Mouse (Mus musculus) hindbrain, postnatal 0 days (tissue): ENCODE measurements around the gene Fam241b. TPM values are rescaled to one million over a fixed set of nuclear protein-coding genes. Genes with fewer than 3 reads are reported as not detected.

Source experiments
- ATAC-seq: fragments of 200-750 bp; cut with Nextera tagmentation; 2 replicates; pipeline ENCODE4 v1.8.0; 2017; ENCODE audit warnings: mild to moderate bottlenecking, moderate TSS enrichment, moderate library complexity
- DNase-seq: peaks from one replicate; pipeline ENCODE4 v3.0.0-alpha.2; 2015; ENCODE audit warnings: low spot score
- H3K27ac ChIP-seq: fragments of 300-500 bp; sonication (generic); 2 replicates; pipeline ENCODE4 v1.5.1; 2014; ENCODE audit warnings: mild to moderate bottlenecking
- H3K27me3 ChIP-seq: fragments of 300-500 bp; sonication (generic); 2 replicates; pipeline ENCODE4 v1.6.1; 2014; ENCODE audit warnings: low read length, mixed read lengths; ENCODE audit not compliant: insufficient read depth
- H3K36me3 ChIP-seq: fragments of 300-500 bp; sonication (generic); 2 replicates; pipeline ENCODE4 v1.6.1; 2014; ENCODE audit warnings: low read length, mixed read lengths; ENCODE audit not compliant: insufficient read depth
- H3K4me1 ChIP-seq: fragments of 300-500 bp; sonication (generic); 2 replicates; pipeline ENCODE4 v1.6.1; 2014; ENCODE audit warnings: antibody characterized with exemption, low read length, mixed read lengths; ENCODE audit not compliant: insufficient read depth
- H3K4me2 ChIP-seq: fragments of 300-500 bp; sonication (generic); 2 replicates; pipeline ENCODE4 v1.6.1; 2014; ENCODE audit warnings: low read depth, mild to moderate bottlenecking, low read length, moderate library complexity, mixed read lengths
- H3K4me3 ChIP-seq: fragments of 300-500 bp; sonication (generic); 2 replicates; pipeline ENCODE4 v1.5.1; 2014; ENCODE audit warnings: low read length
- H3K9ac ChIP-seq: fragments of 300-500 bp; sonication (generic); replicated peaks from 2 replicates; pipeline ENCODE4 v1.6.1; 2014; ENCODE audit warnings: mild to moderate bottlenecking, low read length, moderate library complexity, mixed read lengths
- H3K9me3 ChIP-seq: fragments of 300-500 bp; sonication (generic); 2 replicates; pipeline ENCODE4 v1.6.1; 2016; ENCODE audit warnings: low read length, mixed read lengths
- CTCF ChIP-seq: IDR thresholded peaks from 2 replicates; pipeline ENCODE4 v1.5.1; 2016; ENCODE audit warnings: antibody characterized with exemption, control low read depth, low read depth
- WGBS: fragments of 180-500 bp; shearing (Covaris S2); extraction: QIAGEN DNeasy Blood & Tissue Kit; methylation state at CpG from one replicate; pipeline ENCODE4 v1.1.7; 2014; 5-methylcytosine and 5-hydroxymethylcytosine counted together
- polyA plus RNA-seq: library from polyadenylated mRNA; unstranded; fragments of >200 nt; fragmentation: Nextera tagmentation; extraction: Ambion mirVana; gene quantifications from 2 replicates; pipeline ENCODE4 v1.2.1, GENCODE M21; 2015
- total RNA-seq: library from RNA; depleted of rRNA; stranded (reverse); fragments of >200 nt; gene quantifications from 2 replicates; pipeline ENCODE4 v1.2.3, GENCODE M21; 2014

Fam241b gene
- total and polyA plus RNA-seq, 2 experiments from 2014 or later: 92.9 to 152 TPM

DNA sequence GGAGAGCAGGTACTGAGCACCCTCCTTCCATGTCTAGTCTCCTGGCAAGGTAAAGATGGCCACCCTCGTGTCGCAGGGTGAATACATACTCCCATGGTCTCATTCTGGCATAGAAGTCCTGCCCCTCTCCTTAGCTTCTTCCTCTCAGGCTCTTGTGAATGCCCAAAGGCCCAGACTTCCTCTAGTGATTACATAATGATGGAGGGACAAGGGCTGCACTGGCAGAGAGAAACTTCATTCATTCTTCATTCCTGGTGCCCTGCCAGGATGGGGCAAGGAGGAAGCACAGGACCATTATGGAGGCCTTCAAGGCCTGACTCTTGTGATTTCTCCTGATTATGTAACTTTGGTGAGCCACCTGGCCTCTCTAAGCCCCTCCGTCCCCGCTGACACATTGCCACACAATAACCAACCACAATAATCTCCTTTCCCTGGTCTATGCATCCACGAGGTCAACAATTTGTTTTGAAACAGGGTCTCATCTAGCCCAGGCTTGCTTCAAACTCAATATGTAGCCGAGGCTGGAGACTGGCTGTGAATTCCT is 38.8 kb upstream of the Fam241b start:
- Histone ChIP-seq H3K9me3 (no peaks in the 10 kb centered on the region), H3K27ac (no peak overlapping the region), H3K27me3 (no peaks in the 10 kb centered on the region), H3K36me3 (no peaks in the 10 kb centered on the region), H3K4me1 (no peaks in the 10 kb centered on the region), H3K9ac (no peak overlapping the region), H3K4me3 (no peak overlapping the region), H3K4me2 (no peak overlapping the region)
- no peak for ATAC-seq
- 61% methylated on average over 6 of the region's 6 CpGs for WGBS
- no peak for TF ChIP-seq CTCF
- no peak for DNase-seq

DNA sequence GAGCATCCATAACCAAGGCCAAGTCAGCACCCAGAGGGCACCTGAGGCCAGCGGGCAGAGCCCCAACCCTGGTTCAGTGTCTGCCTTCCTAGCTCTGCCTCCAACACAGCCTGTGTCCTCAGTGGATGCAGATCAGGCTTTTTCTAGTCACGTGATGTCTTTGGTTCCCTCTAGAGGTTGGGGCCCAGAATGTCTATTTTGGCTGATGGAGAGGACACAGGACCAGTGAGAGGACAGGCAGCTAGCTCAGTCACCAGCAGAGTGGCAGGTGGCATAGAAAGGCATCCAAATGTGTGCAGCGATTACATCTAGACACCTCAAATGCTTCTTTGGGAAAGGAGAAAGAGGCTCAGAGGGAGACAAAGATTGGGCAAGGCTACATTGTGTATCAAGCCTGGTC is 38.0 kb upstream of the Fam241b start:
- H3K36me3 ChIP-seq: no peaks in the 10 kb centered on the region
- no peaks in the 10 kb centered on the region for H3K4me1 ChIP-seq
- no peak overlapping the region for H3K4me2 ChIP-seq
- DNase-seq: peak; percentile 11
- 44% methylated on average over 3 of the region's 3 CpGs for WGBS
- no peaks in the 10 kb centered on the region for H3K27me3 ChIP-seq
- H3K9ac ChIP-seq: no peak overlapping the region
- H3K4me3 ChIP-seq: no peak overlapping the region
- ATAC-seq: 0 out of 2 replicates have a peak, but pooled peaks have one; percentile 27
- H3K27ac ChIP-seq: no peak overlapping the region
- TF ChIP-seq CTCF: no peak; the same call in 1 of the 2 replicates
- no peaks in the 10 kb centered on the region for H3K9me3 ChIP-seq

DNA sequence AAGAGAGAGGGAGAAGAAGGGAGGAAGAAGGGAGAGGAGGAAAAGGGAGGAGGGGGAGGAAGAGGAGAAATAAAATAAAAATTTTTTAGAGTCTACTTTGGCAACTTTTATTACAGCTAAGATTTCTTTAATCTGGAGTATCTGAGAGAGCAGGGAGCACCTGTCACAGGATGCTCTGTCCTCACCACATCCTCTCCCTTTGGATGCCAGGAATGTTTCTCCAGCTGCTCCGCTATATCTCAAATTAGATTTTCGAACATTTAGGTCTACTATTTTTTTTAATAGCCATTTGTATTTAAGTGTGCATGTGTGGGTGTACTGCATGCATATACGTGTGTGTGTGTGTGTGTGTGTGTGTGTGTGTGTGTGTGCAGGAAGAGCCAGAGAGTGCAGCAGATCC is 36.2 kb upstream of the Fam241b start:
- Histone ChIP-seq H3K9me3 (no peaks in the 10 kb centered on the region), H3K36me3 (no peaks in the 10 kb centered on the region), H3K4me2 (no peak overlapping the region), H3K4me3 (no peak overlapping the region), H3K4me1 (no peaks in the 10 kb centered on the region), H3K9ac (no peak overlapping the region), H3K27ac (no peak overlapping the region), H3K27me3 (no peaks in the 10 kb centered on the region)
- 93% methylated on average over 3 of the region's 3 CpGs for WGBS
- no peak for DNase-seq
- ATAC-seq: no peak
- no peak for TF ChIP-seq CTCF

DNA sequence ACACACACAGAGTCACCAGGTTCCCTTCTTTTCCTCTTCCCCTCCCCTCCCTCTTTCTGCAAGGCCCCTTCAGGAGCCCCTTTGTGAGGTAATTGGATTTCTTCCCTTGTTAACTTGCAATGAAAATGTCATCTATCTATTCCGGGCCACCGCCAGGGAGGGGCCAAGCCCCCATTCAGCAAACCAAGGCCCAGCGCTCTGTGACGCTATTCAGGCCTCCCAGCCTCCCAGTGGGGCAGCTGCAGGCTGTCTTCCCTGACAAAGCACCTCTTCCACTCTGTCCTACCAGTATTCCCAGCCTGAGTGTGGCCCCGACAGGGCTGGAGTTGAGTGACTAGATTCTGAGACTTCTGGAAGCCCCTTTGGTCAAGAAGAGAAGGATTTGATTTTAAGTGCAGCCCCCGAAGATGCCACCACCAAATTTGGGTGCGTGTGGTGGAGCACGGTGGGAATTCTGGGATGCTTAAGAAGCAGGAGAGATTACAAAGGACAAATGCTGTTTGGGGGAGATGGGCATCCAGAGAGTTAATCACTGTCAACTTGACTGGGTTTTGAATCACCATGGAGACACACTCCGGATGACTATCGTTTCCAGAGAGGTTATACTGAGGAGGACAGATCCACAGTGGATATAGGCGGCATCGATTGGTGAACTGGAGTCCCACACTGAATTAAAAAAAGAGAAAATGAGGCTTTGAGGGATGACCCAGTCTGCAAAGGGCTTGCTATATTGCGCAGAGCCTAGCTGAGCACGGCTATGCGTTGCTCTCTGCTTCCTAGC is 31.0 kb upstream of the Fam241b start:
- H3K4me3 ChIP-seq: no peak overlapping the region
- no peak overlapping the region for H3K27ac ChIP-seq
- no peaks in the 10 kb centered on the region for H3K36me3 ChIP-seq
- WGBS: 23% methylated on average over 15 of the region's 15 CpGs
- H3K27me3 ChIP-seq: no peaks in the 10 kb centered on the region
- no peak for TF ChIP-seq CTCF
- peak; percentile 13 for DNase-seq
- peak; percentile 58; the same call in 1 of the 2 replicates for ATAC-seq
- no peak overlapping the region for H3K4me2 ChIP-seq
- no peaks in the 10 kb centered on the region; the same call in 1 of the 2 replicates for H3K4me1 ChIP-seq
- H3K9ac ChIP-seq: no peak overlapping the region
- H3K9me3 ChIP-seq: no peaks in the 10 kb centered on the region

DNA sequence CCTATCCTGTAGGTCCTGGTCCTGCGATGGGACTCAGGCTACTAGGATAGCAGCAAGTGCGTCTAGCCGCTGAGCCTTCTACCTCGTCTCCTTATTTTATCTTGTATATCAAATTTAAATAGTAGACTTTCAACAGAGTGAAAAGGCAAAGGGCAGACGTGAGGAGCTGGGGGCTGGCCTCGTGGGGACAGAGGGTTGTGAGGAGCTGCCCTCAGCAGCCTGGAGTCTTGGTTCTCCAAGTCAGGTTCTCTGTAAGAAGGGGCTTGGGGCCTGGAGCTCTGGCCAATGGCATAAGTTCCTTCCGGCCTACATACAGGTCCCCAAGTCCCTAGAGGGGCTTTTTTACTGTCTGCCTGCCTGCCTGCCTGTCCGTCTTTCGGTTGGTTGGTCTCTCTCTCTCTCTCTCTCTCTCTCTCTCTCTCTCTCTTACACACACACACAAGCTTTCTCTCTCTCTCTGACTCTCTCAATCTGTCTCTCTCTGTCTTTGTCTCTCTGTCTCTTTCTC is 30.3 kb upstream of the Fam241b start:
- no peak for TF ChIP-seq CTCF
- Histone ChIP-seq H3K9ac (no peak overlapping the region), H3K4me3 (no peak overlapping the region), H3K36me3 (no peaks in the 10 kb centered on the region), H3K4me2 (no peak overlapping the region), H3K27ac (no peak overlapping the region), H3K9me3 (no peaks in the 10 kb centered on the region), H3K27me3 (no peaks in the 10 kb centered on the region), H3K4me1 (no peaks in the 10 kb centered on the region; the same call in 1 of the 2 replicates)
- ATAC-seq: no peak
- WGBS: 35% methylated on average over 9 of the region's 9 CpGs
- DNase-seq: peak; percentile 10

DNA sequence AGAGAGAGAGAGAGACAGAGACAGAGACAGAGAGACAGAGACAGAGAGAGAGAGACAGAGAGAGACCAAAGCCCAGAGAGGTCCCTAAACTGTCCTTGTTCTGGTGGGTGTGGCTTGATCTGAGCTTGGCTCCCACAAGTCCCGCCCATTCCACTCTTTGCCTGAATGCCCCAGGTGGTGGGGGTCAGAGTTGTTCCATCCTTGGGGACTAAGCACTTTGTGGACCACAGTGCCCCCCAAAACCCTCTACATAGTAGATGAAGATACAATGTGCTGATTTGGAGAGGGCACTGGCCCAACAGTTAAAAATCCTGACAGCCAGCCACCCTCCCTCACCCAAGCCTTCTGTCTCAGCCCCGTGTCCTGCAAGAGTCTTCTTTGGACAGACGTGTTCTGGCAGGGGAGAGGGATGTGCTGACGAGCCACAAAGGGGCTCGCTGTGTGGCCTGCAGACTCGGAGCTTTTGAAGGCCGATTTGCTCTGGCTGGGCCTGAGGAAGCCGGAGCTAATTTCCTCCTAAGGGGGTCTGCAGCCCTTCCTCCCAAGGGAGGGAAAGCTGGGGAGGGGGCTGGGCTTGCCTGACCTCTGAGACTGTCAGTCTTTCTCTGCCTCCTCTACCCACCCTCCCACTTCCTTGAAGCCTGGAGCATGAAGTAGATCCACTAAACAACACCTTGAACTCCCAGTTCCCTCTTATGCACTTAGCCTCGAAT is 29.3 kb upstream of the Fam241b start:
- H3K27ac ChIP-seq: no peak overlapping the region
- no peak overlapping the region for H3K9ac ChIP-seq
- no peaks in the 10 kb centered on the region; the same call in 1 of the 2 replicates for H3K4me1 ChIP-seq
- H3K4me3 ChIP-seq: no peak overlapping the region
- H3K36me3 ChIP-seq: no peaks in the 10 kb centered on the region
- H3K9me3 ChIP-seq: no peaks in the 10 kb centered on the region
- H3K27me3 ChIP-seq: no peaks in the 10 kb centered on the region
- DNase-seq (peak; percentile 16), ATAC-seq (peak; percentile 45; the same call in 1 of the 2 replicates)
- TF ChIP-seq CTCF: no peak
- WGBS: 7% methylated on average over 9 of the region's 9 CpGs
- H3K4me2 ChIP-seq: no peak overlapping the region
